Mouse (Mus musculus) neural tube, embryonic 15.5 days (tissue): ENCODE measurements around the gene Fam189a1. TPM values are rescaled to one million over a fixed set of nuclear protein-coding genes. Genes with fewer than 3 reads are reported as not detected.

Experiments used
- ATAC-seq: fragments of 200-750 bp; cut with Nextera tagmentation; 2 replicates; pipeline ENCODE4 v1.8.0; 2017; ENCODE audit warnings: mild to moderate bottlenecking, moderate TSS enrichment, moderate library complexity; ENCODE audit not compliant: low FRiP score
- H3K27ac ChIP-seq: fragments of 300-500 bp; sonication (generic); replicated peaks from 2 replicates; pipeline ENCODE4 v1.5.1; 2015; ENCODE audit warnings: mild to moderate bottlenecking, inconsistent platforms
- H3K27me3 ChIP-seq: fragments of 300-500 bp; sonication (generic); replicated peaks from 2 replicates; pipeline ENCODE4 v1.6.1; 2015; ENCODE audit warnings: inconsistent platforms
- H3K36me3 ChIP-seq: fragments of 300-500 bp; sonication (generic); 2 replicates; pipeline ENCODE4 v1.6.1; 2015; ENCODE audit warnings: inconsistent platforms
- H3K4me1 ChIP-seq: fragments of 300-500 bp; sonication (generic); 2 replicates; pipeline ENCODE4 v1.6.1; 2015; ENCODE audit warnings: inconsistent platforms
- H3K4me2 ChIP-seq: fragments of 300-500 bp; sonication (generic); 2 replicates; pipeline ENCODE4 v1.6.1; 2015; ENCODE audit warnings: inconsistent platforms, mild to moderate bottlenecking, moderate library complexity
- H3K4me3 ChIP-seq: fragments of 300-500 bp; sonication (generic); replicated peaks from 2 replicates; pipeline ENCODE4 v1.5.1; 2015; ENCODE audit warnings: mild to moderate bottlenecking, inconsistent platforms
- H3K9ac ChIP-seq: fragments of 300-500 bp; sonication (generic); replicated peaks from 2 replicates; pipeline ENCODE4 v1.6.1; 2015; ENCODE audit warnings: mild to moderate bottlenecking, inconsistent platforms
- H3K9me3 ChIP-seq: fragments of 300-500 bp; sonication (generic); replicated peaks from 2 replicates; pipeline ENCODE4 v1.6.1; 2016; ENCODE audit warnings: inconsistent platforms
- WGBS: fragments of 180-500 bp; shearing (Covaris S2); methylation state at CpG from one replicate; pipeline ENCODE4 v1.1.7; 2015; ENCODE audit warnings: mixed read lengths; 5-methylcytosine and 5-hydroxymethylcytosine counted together
- polyA plus RNA-seq: library from polyadenylated mRNA; unstranded; fragments of >200 nt; fragmentation: Nextera tagmentation; extraction: Ambion mirVana; gene quantifications from 2 replicates; pipeline ENCODE4 v1.2.1, GENCODE M21; 2015

Fam189a1 gene
- polyA plus RNA-seq, 1 experiment from 2014 or later = 13.4 TPM

GRCm38 (mm10) chr7:64779501-64779900 lies 376.9 kb downstream of the Fam189a1 start:
- Histone ChIP-seq H3K27me3 (no peaks in the 10 kb centered on the region), H3K36me3 (no peaks in the 10 kb centered on the region; the same call in 1 of the 2 replicates), H3K4me3 (no peak overlapping the region), H3K9me3 (no peaks in the 10 kb centered on the region), H3K9ac (no peak overlapping the region), H3K27ac (0 out of 2 replicates have a peak overlapping the region, but pooled peaks have one; percentile 18), H3K4me2 (no peak overlapping the region), H3K4me1 (peaks cover 23% of the 10 kb centered on the region)
- 82% methylated on average over 4 of the region's 4 CpGs for WGBS
- ATAC-seq = no peak

- Histone ChIP-seq H3K4me3 (no peak overlapping the region), H3K36me3 (no peaks in the 10 kb centered on the region; the same call in 1 of the 2 replicates), H3K9ac (no peak overlapping the region), H3K27ac (no peak overlapping the region), H3K4me2 (no peak overlapping the region), H3K9me3 (no peaks in the 10 kb centered on the region), H3K27me3 (no peaks in the 10 kb centered on the region), H3K4me1 (peaks cover 23% of the 10 kb centered on the region)
- 83% methylated on average over 13 of the region's 13 CpGs for WGBS
- no peak for ATAC-seq
These were observed 379.5 kb downstream of the Fam189a1 start for GRCm38 (mm10) chr7:64776708-64777489.

GRCm38 (mm10) chr7:64773465-64773864 lies 382.9 kb downstream of the Fam189a1 start:
- H3K9me3 ChIP-seq = no peaks in the 10 kb centered on the region
- H3K27ac ChIP-seq = no peak overlapping the region
- H3K4me1 ChIP-seq = peaks cover 16% of the 10 kb centered on the region; the same call in 1 of the 2 replicates
- 43% methylated on average over 10 of the region's 10 CpGs for WGBS
- no peak overlapping the region for H3K9ac ChIP-seq
- ATAC-seq = no peak
- H3K4me3 ChIP-seq = no peak overlapping the region
- H3K27me3 ChIP-seq = no peaks in the 10 kb centered on the region
- H3K36me3 ChIP-seq = no peaks in the 10 kb centered on the region; the same call in 1 of the 2 replicates
- no peak overlapping the region for H3K4me2 ChIP-seq

- Histone ChIP-seq H3K27me3 (no peaks in the 10 kb centered on the region), H3K36me3 (no peaks in the 10 kb centered on the region; the same call in none of the 2 replicates), H3K9me3 (no peaks in the 10 kb centered on the region), H3K9ac (no peak overlapping the region), H3K4me2 (peak overlapping the region; percentile 35), H3K4me3 (peak overlapping the region; percentile 19), H3K27ac (no peak overlapping the region), H3K4me1 (peaks cover 12% of the 10 kb centered on the region; the same call in 1 of the 2 replicates)
- WGBS = 51% methylated on average over 8 of the region's 8 CpGs
- peak; percentile 50; the same call in 1 of the 2 replicates for ATAC-seq
These were observed 385.5 kb downstream of the Fam189a1 start for GRCm38 (mm10) chr7:64770779-64771390.

- Histone ChIP-seq H3K4me2 (no peak overlapping the region), H3K9ac (no peak overlapping the region), H3K27ac (no peak overlapping the region; the same call in 1 of the 2 replicates), H3K4me3 (no peak overlapping the region), H3K4me1 (peaks cover 12% of the 10 kb centered on the region; the same call in 1 of the 2 replicates), H3K27me3 (no peaks in the 10 kb centered on the region), H3K36me3 (no peaks in the 10 kb centered on the region; the same call in 1 of the 2 replicates), H3K9me3 (no peaks in the 10 kb centered on the region)
- 43% methylated on average over 7 of the region's 7 CpGs for WGBS
- no peak for ATAC-seq
These were observed 386.6 kb downstream of the Fam189a1 start for GRCm38 (mm10) chr7:64769768-64770167.

GRCm38 (mm10) chr7:64765595-64765994 lies 390.8 kb downstream of the Fam189a1 start:
- Histone ChIP-seq H3K27ac (no peak overlapping the region), H3K9me3 (no peaks in the 10 kb centered on the region), H3K4me3 (no peak overlapping the region), H3K4me1 (peaks cover 11% of the 10 kb centered on the region; the same call in 1 of the 2 replicates), H3K9ac (no peak overlapping the region), H3K27me3 (no peaks in the 10 kb centered on the region), H3K36me3 (no peaks in the 10 kb centered on the region; the same call in 1 of the 2 replicates), H3K4me2 (no peak overlapping the region)
- ATAC-seq = no peak
- 90% methylated on average over 3 of the region's 3 CpGs for WGBS

- H3K27ac ChIP-seq = no peak overlapping the region
- peaks cover 2% of the 10 kb centered on the region; the same call in 1 of the 2 replicates for H3K4me1 ChIP-seq
- H3K9ac ChIP-seq = no peak overlapping the region
- no peak overlapping the region for H3K4me3 ChIP-seq
- no peaks in the 10 kb centered on the region for H3K9me3 ChIP-seq
- H3K36me3 ChIP-seq = no peaks in the 10 kb centered on the region
- H3K4me2 ChIP-seq = no peak overlapping the region
- no peak for ATAC-seq
- 88% methylated on average over 7 of the region's 7 CpGs for WGBS
- no peaks in the 10 kb centered on the region for H3K27me3 ChIP-seq
These were observed 401.2 kb downstream of the Fam189a1 start for GRCm38 (mm10) chr7:64755141-64755540.

- no peak for ATAC-seq
- Histone ChIP-seq H3K36me3 (0 out of 2 replicates have a peak, but pooled peaks cover 4% of the 10 kb centered on the region), H3K4me3 (no peak overlapping the region), H3K9ac (no peak overlapping the region), H3K27ac (no peak overlapping the region), H3K4me2 (no peak overlapping the region), H3K9me3 (no peaks in the 10 kb centered on the region), H3K27me3 (no peaks in the 10 kb centered on the region), H3K4me1 (peaks cover 2% of the 10 kb centered on the region; the same call in 1 of the 2 replicates)
- 68% methylated on average over 7 of the region's 7 CpGs for WGBS
These were observed 402.2 kb downstream of the Fam189a1 start for GRCm38 (mm10) chr7:64754161-64754560.

GRCm38 (mm10) chr7:64753678-64754077 lies 402.7 kb downstream of the Fam189a1 start:
- no peak overlapping the region for H3K9ac ChIP-seq
- WGBS = 72% methylated on average over 6 of the region's 6 CpGs
- no peak for ATAC-seq
- H3K27me3 ChIP-seq = no peaks in the 10 kb centered on the region
- H3K4me3 ChIP-seq = no peak overlapping the region
- no peaks in the 10 kb centered on the region for H3K9me3 ChIP-seq
- peaks cover 2% of the 10 kb centered on the region; the same call in 1 of the 2 replicates for H3K4me1 ChIP-seq
- H3K4me2 ChIP-seq = no peak overlapping the region
- H3K36me3 ChIP-seq = 0 out of 2 replicates have a peak, but pooled peaks cover 4% of the 10 kb centered on the region
- no peak overlapping the region for H3K27ac ChIP-seq

- ATAC-seq = no peak
- WGBS = 97% methylated on average over 7 of the region's 7 CpGs
- H3K9ac ChIP-seq = no peak overlapping the region
These were observed 404.2 kb downstream of the Fam189a1 start for GRCm38 (mm10) chr7:64752133-64752532.

GRCm38 (mm10) chr7:64751465-64751864 lies 404.9 kb downstream of the Fam189a1 start:
- Histone ChIP-seq H3K27ac (0 out of 2 replicates have a peak overlapping the region, but pooled peaks have one; percentile 37), H3K4me1 (peaks cover 2% of the 10 kb centered on the region; the same call in 1 of the 2 replicates), H3K9me3 (no peaks in the 10 kb centered on the region), H3K4me3 (no peak overlapping the region), H3K9ac (no peak overlapping the region), H3K27me3 (no peaks in the 10 kb centered on the region), H3K4me2 (no peak overlapping the region), H3K36me3 (peaks cover 12% of the 10 kb centered on the region; the same call in 1 of the 2 replicates)
- peak; percentile 66 for ATAC-seq
- WGBS = 25% methylated on average over 5 of the region's 5 CpGs

More at GRCm38 (mm10) chr7:64752133-64752532, 404.2 kb downstream of the Fam189a1 start:
- Histone ChIP-seq H3K4me1 (peaks cover 2% of the 10 kb centered on the region; the same call in 1 of the 2 replicates), H3K36me3 (peaks cover 12% of the 10 kb centered on the region; the same call in 1 of the 2 replicates), H3K4me3 (no peak overlapping the region), H3K27ac (no peak overlapping the region), H3K4me2 (no peak overlapping the region), H3K9me3 (no peaks in the 10 kb centered on the region), H3K27me3 (no peaks in the 10 kb centered on the region)
